Mouse (Mus musculus) liver, embryonic 15.5 days (tissue): Measurements from ENCODE around the gene Mn1. TPM values are rescaled to one million over a fixed set of nuclear protein-coding genes. Genes with fewer than 3 reads are reported as not detected.

ENCODE experiments used
- ATAC-seq: fragments of 200-750 bp; cut with Nextera tagmentation; 2 replicates; pipeline ENCODE4 v1.8.0; 2017; ENCODE audit warnings: moderate number of reproducible peaks, mild to moderate bottlenecking, moderate library complexity; ENCODE audit not compliant: insufficient read depth
- H3K27ac ChIP-seq: fragments of 300-500 bp; sonication (generic); replicated peaks from 2 replicates; pipeline ENCODE4 v1.5.1; 2015; ENCODE audit warnings: mild to moderate bottlenecking, inconsistent platforms
- H3K27me3 ChIP-seq: fragments of 300-500 bp; sonication (generic); 2 replicates; pipeline ENCODE4 v1.6.1; 2015; ENCODE audit warnings: mild to moderate bottlenecking, inconsistent platforms
- H3K36me3 ChIP-seq: fragments of 300-500 bp; sonication (generic); replicated peaks from 2 replicates; pipeline ENCODE4 v1.6.1; 2015; ENCODE audit warnings: moderate library complexity, mild to moderate bottlenecking, inconsistent platforms
- H3K4me1 ChIP-seq: fragments of 300-500 bp; sonication (generic); replicated peaks from 2 replicates; pipeline ENCODE4 v1.6.1; 2015; ENCODE audit warnings: inconsistent platforms
- H3K4me2 ChIP-seq: fragments of 300-500 bp; sonication (generic); 2 replicates; pipeline ENCODE4 v1.6.1; 2015; ENCODE audit warnings: moderate library complexity, mild to moderate bottlenecking, inconsistent platforms
- H3K4me3 ChIP-seq: fragments of 300-500 bp; sonication (generic); replicated peaks from 2 replicates; pipeline ENCODE4 v1.5.1; 2015; ENCODE audit warnings: mild to moderate bottlenecking, inconsistent platforms
- H3K9ac ChIP-seq: fragments of 300-500 bp; sonication (generic); 2 replicates; pipeline ENCODE4 v1.6.1; 2015; ENCODE audit warnings: moderate library complexity, mild to moderate bottlenecking, inconsistent platforms
- H3K9me3 ChIP-seq: fragments of 300-500 bp; sonication (generic); replicated peaks from 2 replicates; pipeline ENCODE4 v1.6.1; 2016; ENCODE audit warnings: inconsistent platforms
- WGBS: fragments of 180-500 bp; shearing (Covaris S2); methylation state at CpG from one replicate; pipeline ENCODE4 v1.1.7; 2015; ENCODE audit warnings: mixed read lengths; ENCODE audit not compliant: insufficient replicate concordance; 5-methylcytosine and 5-hydroxymethylcytosine counted together
- polyA plus RNA-seq: library from polyadenylated mRNA; unstranded; fragments of >200 nt; fragmentation: Nextera tagmentation; extraction: Ambion mirVana; gene quantifications from 2 replicates; pipeline ENCODE4 v1.2.1, GENCODE M21; 2015

Gene Mn1
- polyA plus RNA-seq, result 1.2 and 1.4 TPM in 2 replicates

DNA sequence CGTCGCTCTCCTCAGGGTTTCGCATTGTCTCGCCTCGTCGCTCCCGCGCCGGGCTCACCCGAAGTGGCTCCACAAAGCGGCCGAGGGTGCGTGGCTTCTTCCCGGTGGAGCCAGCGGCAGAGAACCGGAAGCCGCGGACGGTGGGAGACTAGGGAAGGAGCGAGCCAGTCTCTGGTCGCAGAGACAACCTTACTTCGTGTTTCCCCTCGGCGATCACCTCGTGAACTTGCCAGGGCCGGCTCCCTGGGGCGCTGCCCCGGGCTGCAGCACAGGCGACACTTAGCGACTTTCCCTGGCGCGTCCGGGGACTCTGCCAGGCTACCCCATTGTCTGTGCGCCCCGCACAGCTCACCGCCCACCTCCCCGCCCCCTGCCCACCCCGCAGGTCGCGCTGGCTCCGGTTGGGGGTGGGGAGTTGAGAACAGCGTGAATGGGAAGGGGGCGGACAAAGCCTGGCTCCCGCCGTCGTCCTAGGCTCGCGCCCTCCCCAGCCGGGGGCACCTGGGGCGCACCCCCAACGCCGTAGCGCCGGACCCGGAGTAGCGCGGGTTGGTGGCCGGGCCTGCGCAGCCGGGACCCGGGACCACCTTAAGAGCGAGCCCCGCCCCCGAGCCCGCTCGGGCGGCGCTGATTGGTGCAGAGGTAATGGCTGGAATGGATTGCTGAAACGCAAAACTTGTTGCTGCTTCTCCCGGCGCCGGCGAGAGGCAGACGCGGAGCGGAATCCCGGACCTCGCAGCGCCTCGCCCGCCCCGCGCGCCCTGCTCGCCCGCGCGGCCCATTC lies at the start of gene Mn1:
Gene Mn1 (plus strand): TSS at position 772 of the 784 bp plus-strand sequence.
- Histone ChIP-seq H3K4me3 (peak within 1 kb of the TSS; percentile 57), H3K9ac (peak within 1 kb of the TSS; percentile 40), H3K36me3 (no peaks in the 10 kb centered on the region), H3K4me1 (peaks cover 18% of the 10 kb centered on the region), H3K9me3 (no peaks in the 10 kb centered on the region), H3K27me3 (peaks cover 96% of the 10 kb centered on the region), H3K4me2 (peak within 1 kb of the TSS; percentile 66), H3K27ac (no peak within 1 kb of the TSS)
- WGBS, result under 1% methylated on average over 88 of the region's 88 CpGs
- peak; percentile 67 for ATAC-seq

DNA sequence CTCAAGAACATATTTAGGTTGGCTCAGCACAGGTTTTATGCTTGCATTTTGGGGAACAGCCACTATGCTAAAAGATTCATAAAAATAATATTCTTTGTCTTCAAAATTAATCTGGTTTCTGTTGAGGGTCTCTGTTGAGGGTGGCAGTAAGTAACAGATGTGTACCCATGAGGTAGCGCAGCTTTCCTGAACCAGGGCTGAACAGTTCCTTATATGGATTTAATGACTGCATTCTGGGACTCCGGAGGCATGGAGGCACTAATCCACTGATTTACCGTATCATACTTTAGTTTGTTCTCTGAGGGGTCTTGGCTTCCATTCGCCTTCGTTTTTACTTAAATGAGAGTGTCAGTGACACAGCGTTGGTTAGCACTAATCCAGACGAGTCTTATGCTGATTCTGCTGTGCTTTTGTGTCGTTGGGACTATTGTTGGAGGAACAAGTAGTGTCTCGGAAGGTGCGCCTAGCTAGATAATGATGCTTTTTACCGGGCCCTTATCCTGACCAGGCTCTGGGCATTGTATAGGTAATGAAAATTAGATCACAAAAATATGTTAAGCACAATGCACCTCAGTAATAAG lies 49.1 kb upstream of the Mn1 start:
- H3K9ac ChIP-seq, result no peak overlapping the region
- ATAC-seq, result no peak
- H3K27me3 ChIP-seq, result no peaks in the 10 kb centered on the region
- H3K4me1 ChIP-seq, result 0 out of 2 replicates have a peak, but pooled peaks cover 3% of the 10 kb centered on the region
- 87% methylated on average over 11 of the region's 11 CpGs for WGBS
- no peak overlapping the region for H3K4me2 ChIP-seq
- no peak overlapping the region for H3K4me3 ChIP-seq
- H3K9me3 ChIP-seq, result no peaks in the 10 kb centered on the region
- H3K36me3 ChIP-seq, result peaks cover 74% of the 10 kb centered on the region
- H3K27ac ChIP-seq, result no peak overlapping the region

DNA sequence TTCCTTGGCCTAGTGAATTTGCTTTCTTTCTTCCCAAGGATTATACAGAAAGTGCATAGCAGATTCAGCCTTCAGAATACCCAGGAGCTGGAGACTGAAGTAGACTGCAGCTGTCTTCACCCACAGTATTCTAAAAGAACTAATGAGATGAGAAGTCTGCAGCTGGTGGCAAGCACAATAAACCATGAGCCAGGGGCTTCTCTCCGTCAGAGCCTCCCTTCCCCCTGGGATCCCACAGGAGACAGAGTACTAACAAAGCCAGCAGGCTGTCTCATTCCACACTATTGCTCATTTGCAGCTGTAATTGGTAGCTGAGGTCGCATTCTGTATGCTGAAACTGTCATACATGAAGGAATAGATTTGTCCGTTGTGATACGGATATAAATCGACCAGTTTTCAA lies 48.6 kb upstream of the Mn1 start:
- H3K9me3 ChIP-seq, result no peaks in the 10 kb centered on the region
- H3K4me1 ChIP-seq, result 0 out of 2 replicates have a peak, but pooled peaks cover under 1% of the 10 kb centered on the region
- H3K4me3 ChIP-seq, result no peak overlapping the region
- H3K9ac ChIP-seq, result no peak overlapping the region
- no peak overlapping the region for H3K4me2 ChIP-seq
- no peak for ATAC-seq
- H3K27ac ChIP-seq, result no peak overlapping the region
- peaks cover 77% of the 10 kb centered on the region for H3K36me3 ChIP-seq
- WGBS, result 87% methylated on average over 5 of the region's 5 CpGs
- H3K27me3 ChIP-seq, result no peaks in the 10 kb centered on the region

DNA sequence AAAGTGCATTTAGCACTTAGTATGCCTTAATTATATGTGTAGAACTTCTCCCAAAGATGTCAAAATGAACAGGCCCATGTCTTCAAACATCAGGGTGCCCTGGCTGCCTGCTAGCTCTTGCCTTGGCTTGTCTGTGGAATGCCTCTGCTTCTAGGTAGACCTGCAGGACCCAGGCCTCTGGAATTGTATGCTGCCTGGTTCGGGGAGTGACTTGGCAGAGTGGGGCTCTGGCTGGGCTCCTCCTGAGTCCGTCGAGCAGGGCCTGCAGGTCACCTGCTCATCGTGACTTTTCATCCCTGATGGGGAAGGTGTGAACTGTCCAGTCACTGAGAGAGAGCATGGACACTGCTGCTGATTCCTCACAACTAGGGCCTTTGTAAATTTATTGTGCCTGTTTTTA lies 41.5 kb upstream of the Mn1 start:
- H3K27me3 ChIP-seq, result no peaks in the 10 kb centered on the region
- no peak overlapping the region for H3K27ac ChIP-seq
- 78% methylated on average over 4 of the region's 4 CpGs for WGBS
- no peak overlapping the region for H3K9ac ChIP-seq
- no peak overlapping the region for H3K4me3 ChIP-seq
- H3K4me2 ChIP-seq, result no peak overlapping the region
- H3K36me3 ChIP-seq, result peaks cover 91% of the 10 kb centered on the region
- no peaks in the 10 kb centered on the region for H3K9me3 ChIP-seq
- no peak for ATAC-seq
- H3K4me1 ChIP-seq, result no peaks in the 10 kb centered on the region

DNA sequence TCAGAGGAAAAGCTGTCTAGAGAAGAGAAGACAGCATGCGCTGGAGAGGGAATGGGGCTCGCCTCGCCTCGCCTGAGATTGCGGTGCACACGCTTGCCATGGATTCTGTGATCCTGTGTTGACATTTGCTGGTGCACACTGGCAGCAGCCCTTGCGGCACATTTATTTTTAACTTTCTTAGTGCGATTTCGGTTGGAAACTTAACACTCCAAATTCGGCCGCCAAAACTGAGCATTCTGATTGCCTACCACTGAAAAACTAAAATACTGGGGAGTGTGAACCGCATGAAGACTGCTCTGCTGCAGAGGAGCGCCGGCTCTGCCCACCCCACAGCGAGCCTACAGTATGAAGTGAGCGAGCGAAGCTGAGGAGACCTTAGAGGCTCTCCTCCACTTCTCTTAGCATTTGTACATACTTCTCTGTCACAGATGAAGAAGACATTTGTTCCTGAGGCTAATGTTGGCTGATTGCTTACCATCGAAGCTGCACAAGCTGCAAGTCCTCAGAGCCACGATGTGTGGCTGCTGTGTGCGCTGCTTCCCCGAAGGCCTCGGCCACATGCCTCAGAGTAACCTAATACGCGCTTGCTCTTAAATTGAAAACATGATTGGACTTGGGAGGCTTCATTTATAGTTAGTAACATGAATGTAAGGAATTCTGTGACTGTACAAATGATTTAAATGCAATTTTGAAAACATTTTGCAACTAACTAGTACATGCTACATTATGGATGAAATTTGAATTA lies 40.7 kb upstream of the Mn1 start:
- Histone ChIP-seq H3K36me3 (peaks cover 91% of the 10 kb centered on the region), H3K4me3 (no peak overlapping the region)
- WGBS, result 86% methylated on average over 24 of the region's 24 CpGs

DNA sequence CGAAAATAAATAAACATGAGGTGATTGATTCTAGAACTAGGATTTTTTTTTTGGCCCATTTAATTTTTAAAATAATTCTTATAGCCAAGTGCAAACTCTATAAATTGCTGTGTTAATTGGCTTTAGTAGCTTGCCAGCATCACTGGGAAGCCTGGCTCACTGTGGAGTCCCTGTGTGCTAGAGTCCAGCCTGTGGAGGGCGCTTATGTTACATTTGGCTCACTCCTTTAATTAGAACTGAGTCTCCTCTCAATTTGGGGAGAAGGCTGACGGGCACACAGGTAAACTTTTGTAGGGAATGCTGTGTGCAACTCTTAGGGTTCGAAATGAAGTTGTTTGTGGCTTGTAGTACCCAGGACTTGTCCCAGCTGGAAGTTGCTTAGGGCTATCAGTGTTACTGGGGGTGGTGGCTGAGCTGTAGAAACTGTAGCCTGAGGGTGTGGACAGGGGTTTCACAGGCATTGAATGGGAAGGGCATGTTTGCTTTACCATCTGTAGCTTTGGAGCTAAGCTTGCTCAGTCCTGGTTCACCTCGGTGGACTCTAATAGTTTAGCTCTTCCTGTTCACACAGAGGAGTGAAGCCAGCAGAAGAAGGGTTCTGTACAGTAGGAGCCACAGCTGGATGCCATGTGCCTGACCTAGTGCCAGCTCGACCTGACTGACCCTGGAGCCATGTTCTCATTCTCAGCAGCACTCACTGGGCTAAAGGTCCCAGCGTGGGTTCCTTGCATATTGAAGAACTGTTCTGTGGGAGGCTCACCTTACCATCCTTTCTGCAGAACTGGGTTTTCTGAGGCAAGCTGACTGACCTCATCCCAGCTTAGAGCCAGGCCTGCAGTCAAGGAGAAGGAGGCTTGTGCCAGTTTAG lies 38.8 kb upstream of the Mn1 start:
- Histone ChIP-seq H3K4me3 (no peak overlapping the region), H3K27ac (no peak overlapping the region), H3K4me1 (no peaks in the 10 kb centered on the region), H3K9me3 (no peaks in the 10 kb centered on the region), H3K36me3 (peaks cover 85% of the 10 kb centered on the region), H3K4me2 (no peak overlapping the region), H3K27me3 (no peaks in the 10 kb centered on the region), H3K9ac (no peak overlapping the region)
- no peak for ATAC-seq
- WGBS, result 69% methylated on average over 7 of the region's 7 CpGs

More for the DNA sequence above, 40.7 kb upstream of the Mn1 start:
- no peak overlapping the region for H3K4me2 ChIP-seq
- H3K9ac ChIP-seq, result no peak overlapping the region
- H3K9me3 ChIP-seq, result no peaks in the 10 kb centered on the region
- no peak overlapping the region for H3K27ac ChIP-seq
- no peaks in the 10 kb centered on the region for H3K4me1 ChIP-seq
- no peak for ATAC-seq
- no peaks in the 10 kb centered on the region for H3K27me3 ChIP-seq

DNA sequence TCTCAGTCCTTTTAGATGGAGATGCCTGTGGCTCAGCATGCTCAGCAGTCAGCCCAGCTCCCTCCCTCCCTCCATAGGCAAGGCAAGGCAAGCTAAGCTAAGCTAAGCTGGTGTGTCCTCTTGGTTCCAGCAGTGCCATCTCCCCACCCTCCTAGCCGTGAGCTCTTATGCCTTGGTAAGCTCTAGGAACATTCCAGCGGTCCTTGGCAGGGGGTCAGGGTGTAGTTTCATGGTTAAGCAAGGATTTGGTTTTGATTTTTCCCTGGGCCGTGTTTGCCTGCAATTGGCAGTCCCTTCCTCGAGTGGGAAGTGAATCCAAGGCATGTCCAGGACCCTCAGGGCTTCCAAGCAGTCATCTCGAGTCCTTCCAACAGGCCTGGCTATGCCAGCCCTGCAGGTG lies 33.8 kb upstream of the Mn1 start:
- WGBS, result 75% methylated on average over 5 of the region's 5 CpGs
- Histone ChIP-seq H3K4me2 (no peak overlapping the region), H3K4me1 (no peaks in the 10 kb centered on the region), H3K4me3 (no peak overlapping the region), H3K27me3 (no peaks in the 10 kb centered on the region), H3K9ac (no peak overlapping the region), H3K9me3 (no peaks in the 10 kb centered on the region), H3K36me3 (peaks cover 88% of the 10 kb centered on the region), H3K27ac (no peak overlapping the region)
- no peak for ATAC-seq

DNA sequence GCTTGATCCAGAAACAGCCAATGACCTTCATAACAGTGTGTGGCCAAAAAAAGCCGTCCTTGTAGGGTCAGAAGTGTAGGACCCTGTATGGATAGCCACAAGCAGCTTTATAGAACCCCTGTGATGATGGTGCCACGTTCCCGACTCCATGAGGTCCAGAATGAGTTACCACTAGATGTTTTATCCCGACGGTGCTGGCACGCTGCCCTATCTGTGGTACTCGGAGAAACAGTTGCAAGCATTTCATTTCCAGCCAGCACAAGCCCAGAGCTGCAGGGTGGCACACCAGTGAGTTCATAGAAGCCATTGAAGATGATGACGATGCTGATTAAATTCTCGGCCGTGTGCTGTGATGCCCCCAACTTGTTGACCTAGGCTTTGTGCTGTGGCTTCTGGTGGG lies 26.3 kb upstream of the Mn1 start:
- Histone ChIP-seq H3K4me3 (no peak overlapping the region), H3K4me1 (no peaks in the 10 kb centered on the region), H3K27ac (no peak overlapping the region), H3K27me3 (no peaks in the 10 kb centered on the region), H3K9me3 (no peaks in the 10 kb centered on the region), H3K4me2 (no peak overlapping the region), H3K9ac (no peak overlapping the region), H3K36me3 (peaks cover 21% of the 10 kb centered on the region)
- ATAC-seq, result no peak
- 72% methylated on average over 10 of the region's 10 CpGs for WGBS

DNA sequence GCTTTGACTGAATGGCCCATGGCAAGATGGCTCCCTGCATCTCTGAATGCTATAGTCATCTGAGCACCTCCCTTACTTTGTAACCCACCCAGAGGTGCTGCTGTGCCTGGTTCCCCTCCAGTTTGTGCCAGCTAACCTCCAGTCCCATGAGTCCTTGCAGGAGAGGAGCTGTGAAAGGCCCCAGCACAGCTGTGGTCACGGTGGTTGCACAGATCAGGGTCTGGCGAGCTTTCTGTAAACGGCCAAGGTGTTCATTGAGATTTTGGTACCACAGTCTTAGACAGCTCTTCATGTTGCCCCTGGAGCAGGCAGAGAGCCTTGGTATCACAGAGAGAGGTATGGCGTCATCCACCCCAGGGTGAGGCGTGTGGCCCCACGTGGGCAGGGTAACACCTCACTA lies 25.7 kb upstream of the Mn1 start:
- H3K27me3 ChIP-seq, result no peaks in the 10 kb centered on the region
- no peak overlapping the region for H3K9ac ChIP-seq
- H3K4me2 ChIP-seq, result no peak overlapping the region
- H3K36me3 ChIP-seq, result peaks cover 16% of the 10 kb centered on the region
- H3K9me3 ChIP-seq, result no peaks in the 10 kb centered on the region
- no peak overlapping the region for H3K4me3 ChIP-seq
- H3K27ac ChIP-seq, result no peak overlapping the region
- ATAC-seq, result no peak
- 56% methylated on average over 6 of the region's 6 CpGs for WGBS
- H3K4me1 ChIP-seq, result no peaks in the 10 kb centered on the region

DNA sequence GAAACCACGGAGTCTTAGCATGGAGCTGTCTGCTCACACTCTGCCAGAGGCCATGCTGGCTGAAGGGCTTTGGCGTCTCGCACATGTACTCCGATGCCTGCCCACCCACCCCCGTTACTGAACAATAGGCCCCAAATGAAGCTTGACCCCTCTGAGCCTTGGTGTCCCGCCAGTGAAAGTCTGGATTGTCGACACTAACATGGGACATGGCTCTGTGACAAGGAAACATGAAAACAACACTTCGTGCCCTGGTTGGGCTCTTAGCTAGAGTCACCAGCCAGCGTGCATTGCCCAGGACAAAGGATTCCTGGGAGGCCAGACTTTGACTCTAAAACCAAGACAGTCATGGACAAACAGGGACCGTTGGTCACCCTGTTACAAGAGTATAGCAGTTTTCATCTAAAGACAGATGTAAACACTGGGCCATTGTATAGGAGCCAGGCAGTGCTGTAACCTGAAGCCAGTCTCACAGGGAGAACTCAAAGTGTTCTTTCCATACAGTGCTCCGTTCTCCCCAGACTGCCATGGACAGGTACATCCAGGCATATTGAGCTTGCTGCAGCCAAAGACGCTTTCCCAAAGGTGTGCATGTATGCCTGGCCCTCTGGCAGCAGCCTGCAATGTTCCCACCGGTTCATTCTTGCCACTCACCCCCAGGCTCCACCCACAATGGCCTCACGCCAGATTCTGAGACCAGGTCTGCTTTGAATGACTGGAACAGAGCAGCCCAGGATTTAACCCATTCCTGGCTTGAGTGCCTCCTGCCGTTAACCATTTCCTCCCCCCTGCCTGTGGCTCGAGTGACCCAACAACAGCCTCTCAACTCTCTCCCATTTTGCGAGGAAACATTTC lies 23.6 kb upstream of the Mn1 start:
- H3K9me3 ChIP-seq, result no peaks in the 10 kb centered on the region
- no peak overlapping the region for H3K9ac ChIP-seq
- 37% methylated on average over 17 of the region's 17 CpGs for WGBS
- no peak overlapping the region for H3K4me3 ChIP-seq
- H3K4me2 ChIP-seq, result no peak overlapping the region
- no peaks in the 10 kb centered on the region for H3K4me1 ChIP-seq
- peaks cover 10% of the 10 kb centered on the region; the same call in 1 of the 2 replicates for H3K27me3 ChIP-seq
- no peaks in the 10 kb centered on the region for H3K36me3 ChIP-seq
- no peak overlapping the region for H3K27ac ChIP-seq
- no peak for ATAC-seq
